In genomic region chr4:95339822-95340221, GRCm38 (mm10) we compare ENCODE assay signal across 21 mouse cellular contexts.
"Had no signal": no experiment of that assay in that cellular context is flagged by ENCODE, and none has a peak within 500 bp of the region (broad histone marks: within the 10 kb centered on the region; RNA-seq: fewer than 3 reads in every experiment).

No protein-coding gene starts in this region.

- ATAC-seq: liver, embryonic 12.5 days; midbrain, embryonic 15.5 days had no signal

- H3K4me3 ChIP-seq: limb, embryonic 10.5 days; limb, embryonic 13.5 days; liver, embryonic 12.5 days; liver, embryonic 15.5 days; lung, embryonic 15.5 days; midbrain, embryonic 12.5 days; midbrain, embryonic 15.5 days; myocyte had no signal

- H3K36me3 ChIP-seq: limb, embryonic 10.5 days; limb, embryonic 13.5 days; liver, embryonic 12.5 days; liver, embryonic 15.5 days; lung, embryonic 15.5 days; midbrain, embryonic 12.5 days; midbrain, embryonic 15.5 days had no signal

- DNase-seq: kidney, adult 18-20 months; kidney, adult 9 months; kidney, postnatal 14 days; kidney, postnatal 4 days; liver; lung, adult 18-20 months; lung, postnatal 10 days; lung, postnatal 36 days; right cerebral cortex, adult 18-20 months; right cerebral cortex, postnatal 14 days; right cerebral cortex, postnatal 4 days; thymus, adult 18-20 months; thymus, postnatal 36 days had no signal

- H3K27ac ChIP-seq: limb, embryonic 10.5 days; limb, embryonic 13.5 days; liver, embryonic 12.5 days; liver, embryonic 15.5 days; lung, embryonic 15.5 days; midbrain, embryonic 12.5 days; midbrain, embryonic 15.5 days had no signal

- H3K4me1 ChIP-seq: limb, embryonic 10.5 days; limb, embryonic 13.5 days; liver, embryonic 12.5 days; liver, embryonic 15.5 days; lung, embryonic 15.5 days; midbrain, embryonic 12.5 days; midbrain, embryonic 15.5 days had no signal

- H3K27me3 ChIP-seq: limb, embryonic 13.5 days; liver, embryonic 12.5 days; liver, embryonic 15.5 days; lung, embryonic 15.5 days; midbrain, embryonic 12.5 days; midbrain, embryonic 15.5 days had no signal

- H3K9me3 ChIP-seq: limb, embryonic 10.5 days; liver, embryonic 12.5 days; liver, embryonic 15.5 days; lung, embryonic 15.5 days; midbrain, embryonic 12.5 days; midbrain, embryonic 15.5 days had no signal
